Mouse (Mus musculus) urinary bladder, postnatal 4 days (tissue): ENCODE data around the gene Tradd.
A peak's percentile ranks its signal among the peaks of the same experiment; 100 is the strongest.
"Not testable (repeated sequence)": the region's sequence is repeated elsewhere in the genome, so short reads cannot be mapped to it uniquely, and the experiment has no call there.

Source experiments
- DNase-seq, 2 experiments: peaks; one replicate each; pipeline ENCODE4 v3.0.0; 2021 to 2022; ENCODE audit warnings: low spot score in 2 of 2

The Tradd gene

DNA sequence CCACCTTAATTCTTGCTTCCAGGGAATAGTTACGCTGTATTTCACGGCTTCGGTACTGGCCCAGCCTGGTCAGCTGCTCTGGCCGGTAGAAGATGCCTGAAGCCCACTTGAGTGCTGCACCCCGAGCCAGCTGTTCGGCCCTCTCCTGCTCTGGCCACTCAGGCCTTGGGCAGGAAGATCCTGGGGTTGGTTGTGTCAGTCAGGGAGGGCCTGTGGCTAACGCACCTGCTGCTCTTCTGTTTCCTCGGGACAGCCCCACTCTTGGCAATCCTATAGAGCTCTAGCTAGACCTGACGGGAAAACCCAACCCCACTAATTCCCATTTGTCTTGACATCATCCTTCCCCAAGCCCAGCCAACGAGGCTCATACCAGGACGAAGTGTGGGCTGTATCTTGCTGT is 30.8 kb upstream of the Tradd start:
- no peak for DNase-seq

DNA sequence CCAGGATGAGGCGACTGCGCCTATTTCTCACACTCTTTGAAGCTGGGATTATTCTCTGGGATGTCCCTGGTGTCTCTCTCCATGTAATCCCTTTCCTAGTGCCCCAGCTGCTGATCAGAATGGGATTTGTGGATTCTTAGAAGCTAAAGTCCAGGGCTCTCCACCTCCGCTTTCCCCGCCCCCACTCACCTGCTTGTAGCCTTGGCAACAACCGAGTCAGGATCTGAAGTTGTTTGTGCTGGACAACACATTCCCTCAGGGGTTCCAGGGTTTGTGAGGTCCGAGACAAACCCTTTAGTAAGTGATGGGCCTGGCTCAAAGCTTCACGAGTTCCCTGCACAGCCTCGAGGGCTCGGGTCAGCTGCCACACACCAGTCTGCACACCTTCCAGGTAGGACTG is 30.4 kb upstream of the Tradd start:
- no peak for DNase-seq

DNA sequence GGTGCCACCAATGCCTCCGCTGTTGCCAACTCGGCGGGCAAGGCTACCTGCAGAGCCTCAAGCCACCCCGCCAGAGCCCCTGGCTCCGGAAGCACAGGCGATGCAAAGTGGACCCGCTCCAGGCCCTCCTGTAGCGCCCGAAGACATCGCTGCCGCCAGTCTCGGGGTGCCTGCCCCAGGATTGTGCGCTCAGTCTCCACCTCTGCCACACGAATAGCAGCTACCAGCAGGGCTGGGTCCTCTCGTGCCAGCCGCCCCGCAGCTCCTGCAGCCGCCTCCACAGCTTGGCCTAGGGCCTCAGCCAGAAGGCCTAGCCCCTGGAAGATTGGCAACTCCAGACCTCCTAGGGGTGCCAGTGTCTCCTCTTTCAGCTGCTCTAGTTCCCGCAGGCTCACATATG is 29.0 kb upstream of the Tradd start:
- DNase-seq, result peak in 1 of 2 experiments; percentile 17

DNA sequence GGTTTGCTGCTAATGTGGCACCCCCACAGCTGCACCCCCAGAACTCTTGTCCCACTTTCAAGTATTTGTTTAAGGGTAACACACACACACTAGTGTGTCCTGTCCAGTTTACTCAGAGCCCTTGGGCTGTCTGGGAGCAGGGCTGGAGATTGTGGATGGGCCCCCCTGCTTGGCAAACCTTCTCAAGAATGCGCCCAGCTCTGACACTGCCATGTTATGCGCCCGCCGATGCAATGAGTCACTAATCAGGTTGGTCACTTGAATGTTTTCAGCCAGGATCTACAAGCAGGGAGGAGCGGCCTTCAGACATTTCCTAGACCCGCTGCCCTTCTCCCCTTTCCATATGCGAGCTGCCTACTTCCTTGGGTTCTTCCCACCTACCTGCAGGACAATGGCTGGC is 28.1 kb upstream of the Tradd start:
- DNase-seq, result peak in 1 of 2 experiments; percentile 16

DNA sequence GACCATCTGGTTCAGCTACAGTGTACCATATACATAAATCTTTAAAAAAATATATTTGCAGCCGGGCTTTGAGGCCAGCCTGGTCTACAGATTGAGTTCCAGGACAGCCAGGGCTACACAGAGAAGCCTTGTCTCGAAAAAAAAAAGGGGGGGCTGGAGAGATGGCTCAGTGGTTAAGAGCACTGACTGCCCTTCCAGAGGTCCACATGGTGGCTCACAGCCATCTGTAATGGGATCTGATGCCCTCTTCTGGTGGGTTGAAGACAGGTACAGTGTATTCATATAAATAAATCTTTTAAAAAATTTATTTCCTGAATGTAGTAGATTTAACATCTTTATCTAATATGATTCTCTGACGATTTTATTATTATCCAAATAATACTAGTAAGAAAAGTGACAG is 27.4 kb upstream of the Tradd start:
- not testable (repeated sequence) for DNase-seq

DNA sequence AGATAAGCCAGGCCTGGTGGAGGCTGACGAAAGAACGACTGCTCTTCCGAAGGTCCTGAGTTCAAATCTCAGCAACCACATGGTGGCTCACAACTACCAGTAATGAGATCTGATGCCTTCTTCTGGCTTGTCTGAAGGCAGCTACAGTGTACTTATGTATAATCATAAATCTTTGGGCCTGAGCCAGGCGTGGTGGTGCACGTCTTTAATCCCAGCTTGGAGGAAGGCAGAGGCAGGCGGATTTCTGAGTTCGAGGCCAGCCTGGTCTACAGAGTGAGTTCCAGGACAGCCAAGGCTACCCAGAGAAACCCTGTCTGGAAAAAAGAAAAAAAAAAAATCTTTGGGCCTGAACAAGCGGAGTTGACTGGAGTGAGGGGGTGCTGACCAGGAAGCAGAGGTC is 27.0 kb upstream of the Tradd start:
- not testable (repeated sequence) for DNase-seq

DNA sequence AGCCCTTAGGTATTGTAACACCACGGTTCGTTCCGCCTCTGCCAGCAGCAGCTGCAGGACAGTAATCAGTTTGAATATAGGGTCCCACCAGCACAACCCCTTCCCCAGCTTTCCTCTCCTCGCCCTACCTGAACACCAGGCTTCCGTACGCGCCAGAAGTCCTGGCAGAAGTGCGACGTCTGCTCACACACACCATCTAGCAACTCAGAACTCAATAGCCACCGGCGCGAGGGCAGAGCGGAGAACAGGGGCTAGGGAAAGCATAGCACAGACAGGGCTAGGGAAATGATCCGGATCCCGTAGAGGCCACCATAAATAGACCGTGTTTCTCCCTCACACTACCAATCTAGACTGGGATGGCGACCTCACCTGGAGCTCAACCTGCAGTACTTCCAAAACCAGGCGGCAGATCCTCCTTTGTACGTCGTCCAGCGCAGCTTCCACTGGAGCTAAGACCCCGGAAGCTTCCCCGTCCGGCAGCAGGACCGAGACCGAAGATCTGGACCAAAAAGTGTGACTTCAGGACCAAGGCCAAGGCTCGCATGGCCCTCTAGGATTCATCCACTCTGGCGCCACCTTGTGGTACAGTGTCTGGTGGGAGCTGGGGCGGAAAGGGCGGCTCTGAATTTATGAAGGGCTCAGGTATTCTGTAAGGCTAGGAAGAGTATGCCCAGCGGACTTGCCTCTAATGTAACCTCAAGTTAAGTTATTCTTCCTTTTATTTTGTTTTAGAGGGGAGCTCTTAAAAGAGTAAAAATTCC is 26.3 kb upstream of the Tradd start:
- peak; percentile 81 to 96 for DNase-seq

DNA sequence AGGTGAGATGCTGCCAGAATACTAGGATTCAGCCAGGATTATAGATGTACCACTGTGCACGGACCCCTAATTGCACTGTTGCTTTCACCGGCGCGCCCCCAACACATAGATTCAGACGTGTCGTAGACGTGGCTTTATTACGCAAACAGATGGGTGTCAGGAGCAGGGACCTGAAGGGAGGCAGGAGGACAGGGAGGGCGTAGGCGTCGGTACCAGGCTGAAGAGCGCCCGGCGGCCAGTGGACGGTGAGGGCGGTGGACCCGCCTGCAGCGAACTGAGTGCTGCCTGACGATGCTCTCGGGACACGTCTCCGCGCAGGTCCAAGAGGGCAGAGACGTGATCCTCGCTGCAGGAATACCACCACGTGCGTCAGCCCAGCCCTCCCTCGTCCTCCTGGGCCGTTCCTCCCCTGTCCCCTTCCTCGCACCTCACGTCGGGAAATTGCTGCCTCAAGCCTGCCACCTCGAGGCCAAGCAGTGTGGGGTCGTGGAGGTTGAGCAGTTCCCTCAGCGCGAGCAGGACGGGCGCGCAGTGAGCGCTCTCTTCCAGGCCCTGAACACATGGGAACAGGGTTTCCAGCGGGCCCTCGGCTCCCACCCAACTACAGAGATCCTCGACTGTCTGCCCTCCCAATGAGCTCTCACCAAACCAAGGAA is 25.5 kb upstream of the Tradd start, which contains the start of gene 4931428F04Rik:
Gene 4931428F04Rik (minus strand): TSS at position 60 of the 656 bp plus-strand sequence.
- DNase-seq, result peak in 1 of 2 experiments; percentile 45

DNA sequence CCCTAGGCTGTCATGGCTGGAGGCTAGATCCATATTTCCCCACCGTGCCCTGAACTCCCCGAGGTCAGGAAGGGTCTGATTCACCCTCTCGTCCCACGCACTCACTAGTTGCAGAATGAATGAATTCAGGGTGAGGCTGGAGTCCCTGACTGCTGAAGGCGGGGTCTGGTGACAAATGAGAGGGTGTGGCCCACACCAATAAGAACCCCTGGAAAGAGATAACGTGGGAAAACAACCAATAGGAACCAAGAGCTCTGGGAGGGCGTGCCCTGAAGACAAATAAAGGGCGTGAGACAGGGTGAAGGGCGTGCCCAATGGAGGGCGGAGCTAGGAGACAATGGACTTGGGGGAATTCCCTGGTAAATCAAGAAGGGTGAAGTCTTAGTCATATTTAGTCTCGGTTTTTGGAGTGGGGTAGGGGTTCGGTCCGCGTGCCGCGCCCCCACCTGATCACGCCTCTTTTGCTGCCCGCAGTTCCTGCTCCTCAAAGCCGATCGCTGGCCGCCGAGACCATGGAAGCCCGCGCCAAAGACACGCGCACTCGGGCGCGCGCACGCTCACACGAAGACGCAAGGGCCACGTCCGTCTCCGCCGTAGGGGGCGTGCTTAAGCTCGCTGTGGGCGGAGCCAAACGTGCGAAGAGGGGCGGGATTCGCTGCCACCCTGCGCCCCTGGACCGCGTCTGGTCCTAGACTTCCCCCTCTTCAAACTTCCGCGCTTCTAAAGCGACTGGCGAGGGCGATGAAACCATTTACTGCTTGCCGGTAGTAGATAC is 24.7 kb upstream of the Tradd start:
- peak; percentile 89 to 92 for DNase-seq

DNA sequence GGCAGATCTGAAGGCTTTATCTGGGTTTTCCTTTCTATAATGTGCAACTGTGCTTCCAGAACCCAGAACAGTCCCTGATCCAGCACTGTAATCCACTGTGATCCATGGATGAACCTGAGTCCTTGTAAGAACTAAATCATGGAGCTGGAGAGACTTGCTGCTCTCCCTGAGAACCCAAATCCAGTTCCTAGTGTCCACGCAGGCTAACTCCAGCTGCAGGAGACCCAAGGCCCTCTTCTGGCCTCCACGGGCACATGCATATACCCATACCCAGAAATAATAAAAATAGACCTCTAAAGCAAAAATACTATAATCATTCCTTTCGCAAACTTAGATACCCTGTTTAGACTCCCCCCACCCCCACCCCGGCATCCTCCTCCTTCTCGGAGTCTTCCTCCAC is 23.8 kb upstream of the Tradd start:
- DNase-seq, result no peak

DNA sequence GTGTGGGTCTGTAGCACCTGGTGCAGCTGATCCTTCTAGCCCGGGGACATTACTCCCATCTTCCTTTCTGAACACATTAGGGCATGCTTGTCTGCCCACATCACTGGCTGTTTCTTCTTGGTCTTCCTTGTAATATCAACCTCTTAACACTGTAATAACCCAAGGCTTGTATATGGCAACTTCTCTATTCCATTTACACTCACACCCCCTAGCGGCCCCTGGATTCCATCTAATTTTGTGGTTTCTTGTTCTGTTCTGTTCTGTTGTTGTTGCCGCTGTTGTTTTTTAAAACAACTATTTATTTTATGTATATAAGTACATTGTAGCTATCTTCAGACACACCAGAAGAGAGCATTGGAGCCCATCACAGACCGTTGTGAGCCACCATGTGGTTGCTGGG is 22.5 kb upstream of the Tradd start:
- DNase-seq, result no peak

DNA sequence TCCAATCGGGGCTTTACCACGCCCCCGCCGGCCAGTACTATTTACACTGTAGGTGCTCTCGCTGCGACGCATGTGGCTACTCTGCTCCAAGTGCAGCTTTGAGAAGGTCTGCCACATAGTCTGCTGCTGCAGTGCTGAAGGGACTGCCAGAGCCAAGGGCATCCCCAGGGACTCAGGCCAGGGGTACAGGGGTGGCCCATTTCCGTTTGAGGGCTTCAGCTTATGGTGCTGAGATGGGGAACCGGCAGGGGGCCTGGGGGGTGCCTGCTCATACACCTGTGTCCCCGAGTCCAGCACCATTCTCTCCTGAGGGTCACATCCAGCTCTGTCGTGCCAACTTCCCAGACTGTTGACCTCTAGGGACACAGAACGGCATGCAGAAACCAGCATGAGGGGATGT is 21.1 kb upstream of the Tradd start:
- peak in 1 of 2 experiments; percentile 16 for DNase-seq

DNA sequence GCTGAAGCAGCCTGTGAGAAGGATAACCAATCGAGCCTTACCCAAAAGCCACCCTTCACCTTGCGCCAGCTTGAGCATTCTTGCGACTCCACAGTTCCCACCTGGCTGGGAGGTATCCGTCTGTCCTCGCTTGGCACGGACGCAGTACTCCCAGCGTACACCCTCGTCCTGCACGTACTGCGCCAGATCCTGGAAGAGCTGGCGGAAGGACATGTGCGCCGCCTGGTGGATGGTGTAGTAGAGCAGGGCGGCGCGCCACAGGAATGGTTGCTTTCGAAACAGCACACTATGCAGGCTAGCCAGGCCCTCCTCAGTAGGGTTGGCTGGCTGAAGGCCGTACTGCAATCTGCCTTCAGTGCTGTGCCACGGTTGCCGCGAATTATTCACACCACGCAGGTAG is 18.7 kb upstream of the Tradd start:
- DNase-seq, result peak in 1 of 2 experiments; percentile 35

DNA sequence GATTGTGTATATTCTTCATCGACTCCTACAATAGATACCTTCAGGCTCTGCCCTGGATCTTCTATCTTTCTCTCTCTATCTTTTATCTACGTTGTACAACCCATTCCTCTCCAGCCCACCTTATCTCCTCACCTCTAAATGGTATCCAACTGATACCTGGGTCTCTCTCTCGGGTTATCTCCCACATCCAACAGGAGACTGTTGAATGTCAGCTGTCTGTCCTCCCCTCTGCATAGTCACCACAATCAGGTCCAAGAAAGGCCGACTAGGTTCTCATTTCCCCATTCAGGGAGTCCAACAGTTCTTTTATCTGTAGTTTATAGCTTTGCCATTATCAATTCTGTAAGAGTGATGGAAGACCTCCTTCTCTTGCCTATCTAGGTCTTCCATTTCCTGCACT is 17.8 kb upstream of the Tradd start:
- DNase-seq, result no peak

DNA sequence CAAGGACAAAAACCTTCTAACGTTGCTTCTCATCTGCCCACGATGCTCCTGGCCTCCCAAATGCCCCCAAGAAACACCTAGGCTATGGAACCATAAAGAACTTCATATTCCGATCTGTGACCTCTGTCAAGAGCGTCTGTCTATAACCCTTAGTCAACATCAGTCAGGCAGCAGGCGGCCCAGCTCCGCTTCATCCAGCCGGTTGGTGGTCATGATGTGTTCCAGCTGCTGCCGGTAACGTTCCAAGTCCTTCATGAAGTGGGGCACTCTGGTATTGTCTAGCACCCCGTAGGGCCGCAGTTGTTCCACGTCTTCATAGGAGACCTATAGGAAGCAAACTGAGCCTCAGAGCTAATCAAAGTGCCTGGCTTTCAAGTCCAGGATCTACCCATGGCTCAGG is 17.4 kb upstream of the Tradd start:
- DNase-seq, result no peak

DNA sequence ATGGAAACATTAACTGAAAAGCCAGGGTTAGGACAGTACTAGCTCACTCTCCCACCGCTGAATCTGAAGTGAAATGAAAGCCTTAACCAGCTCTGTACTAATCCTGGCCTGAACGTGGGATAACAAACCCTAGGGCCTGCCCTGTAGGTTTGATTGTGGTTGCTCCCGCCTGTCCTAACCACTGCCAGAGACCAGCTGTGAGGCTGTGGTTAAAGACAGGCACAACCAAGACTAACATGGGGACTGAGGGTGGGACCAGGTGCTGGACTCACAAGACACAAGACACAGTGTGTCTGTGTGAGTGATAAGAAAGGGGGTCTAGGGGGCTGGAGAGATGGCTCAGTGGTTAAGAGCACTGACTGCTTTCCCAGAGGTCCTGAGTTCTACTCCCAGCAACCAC is 16.2 kb upstream of the Tradd start:
- no peak for DNase-seq

DNA sequence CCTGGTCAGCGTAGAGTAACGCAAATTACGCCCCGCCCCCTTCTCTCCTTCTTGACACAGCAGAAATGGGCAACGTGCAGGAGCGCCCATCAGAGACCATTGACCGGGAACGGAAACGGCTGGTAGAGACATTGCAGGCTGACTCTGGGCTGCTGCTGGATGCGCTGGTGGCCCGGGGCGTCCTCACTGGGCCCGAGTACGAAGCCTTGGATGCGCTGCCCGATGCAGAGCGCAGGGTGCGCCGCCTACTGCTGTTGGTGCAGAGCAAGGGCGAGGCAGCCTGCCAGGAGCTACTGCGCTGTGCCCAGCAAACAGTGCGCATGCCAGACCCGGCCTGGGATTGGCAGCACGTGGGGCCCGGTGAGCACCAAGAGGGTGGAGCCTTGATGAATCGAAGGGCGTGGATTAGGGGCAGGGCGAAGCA is 14.5 kb upstream of the Tradd start:
- DNase-seq, result peak; percentile 51 to 79

DNA sequence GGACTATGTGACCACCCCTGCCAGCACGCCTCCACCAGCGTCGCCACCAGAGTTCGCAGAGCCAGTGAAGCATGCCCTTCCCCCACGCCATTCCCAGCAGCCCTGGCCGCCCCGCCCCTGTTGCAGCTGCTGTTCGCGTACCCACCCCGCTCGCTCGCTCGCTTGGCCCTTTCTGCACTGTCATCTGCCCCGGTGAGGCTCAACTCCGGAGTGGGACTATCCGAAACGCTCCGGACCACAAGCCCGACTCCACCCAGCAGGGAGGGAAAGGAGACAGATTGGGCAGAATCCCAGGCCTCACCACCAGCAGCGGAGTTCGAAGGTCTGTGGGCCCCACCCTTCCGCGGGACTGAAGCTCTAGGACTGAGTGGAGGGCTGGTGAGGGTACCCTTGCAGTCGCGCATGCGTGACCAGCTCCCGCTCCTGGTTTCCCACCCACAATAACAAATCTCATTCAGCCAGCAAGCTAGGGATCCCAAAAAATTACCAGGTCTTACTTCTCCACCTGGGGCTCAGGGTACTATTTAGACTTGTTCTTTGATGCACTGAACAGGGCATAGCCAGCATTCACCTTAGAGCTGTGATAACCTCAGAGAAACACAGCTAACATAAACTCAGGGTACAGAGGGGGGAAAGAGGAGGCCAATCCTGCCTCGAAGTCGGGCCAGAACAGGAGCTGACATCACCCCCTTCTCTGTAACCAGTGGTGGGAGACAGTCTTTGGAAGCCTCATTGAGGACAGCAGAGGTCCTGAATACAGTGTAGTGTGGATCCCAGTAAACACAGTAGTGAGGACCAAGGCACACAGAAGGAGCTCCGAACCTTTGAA is 12.1 kb upstream of the Tradd start:
- DNase-seq, result peak in 1 of 2 experiments; percentile 62

DNA sequence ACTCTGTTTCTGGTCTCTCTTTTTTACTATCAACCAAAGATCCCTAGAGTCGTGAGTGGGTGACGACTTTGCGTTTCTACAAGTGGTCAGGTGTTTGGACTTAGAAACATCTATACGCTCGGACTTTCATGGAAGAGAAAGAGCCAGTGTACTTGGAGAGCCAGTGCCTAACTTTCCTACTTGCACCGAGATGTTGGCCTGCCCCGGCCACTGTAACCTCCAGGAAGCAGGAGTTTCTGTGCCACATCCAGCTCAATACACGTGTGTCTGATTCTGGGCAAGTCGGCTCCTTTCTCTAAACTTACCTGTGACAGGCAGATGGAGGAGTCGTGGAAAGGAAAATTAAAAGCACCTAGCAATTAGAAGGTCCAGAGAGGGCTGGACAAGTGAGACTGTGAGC is 11.4 kb upstream of the Tradd start, which contains the start of gene Nol3:
Gene Nol3 (plus strand): TSS at position 301 of the 400 bp plus-strand sequence.
- DNase-seq, result no peak

DNA sequence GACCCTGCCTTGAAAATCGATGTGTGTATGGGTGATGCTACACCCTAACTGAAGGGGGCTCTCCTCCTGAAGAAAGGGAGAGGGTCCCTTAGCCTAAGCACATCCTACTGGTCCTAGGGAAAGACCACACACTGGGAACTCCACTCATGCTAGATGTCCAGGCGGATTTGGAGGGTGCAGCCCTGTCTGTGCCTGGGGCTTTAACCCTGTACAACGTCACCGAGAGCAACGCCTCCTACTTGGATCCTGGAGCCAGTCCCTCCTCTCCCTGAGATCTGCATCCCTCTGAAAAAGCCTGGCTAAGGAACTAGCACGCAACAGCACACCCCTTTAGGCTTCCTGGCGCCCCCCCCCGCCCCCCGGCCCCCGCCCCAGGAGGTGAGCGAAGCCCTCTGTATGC is 11.0 kb upstream of the Tradd start:
- no peak for DNase-seq

DNA sequence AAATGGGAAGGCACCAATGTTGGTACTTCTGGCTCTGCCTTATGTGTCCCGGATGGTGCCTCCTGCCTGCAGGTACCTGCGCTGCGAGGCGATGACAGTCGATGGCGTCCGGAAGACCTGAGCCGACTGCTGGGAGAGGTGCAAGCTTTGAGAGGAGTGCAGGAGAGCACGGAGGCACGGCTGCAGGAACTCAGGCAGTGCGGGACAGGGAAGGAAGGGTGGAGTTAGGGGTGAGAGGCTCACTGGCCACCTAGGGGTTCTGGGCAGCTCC is 6.4 kb upstream of the Tradd start:
- DNase-seq, result no peak
